Mouse (Mus musculus) adrenal gland, adult 18-20 months (tissue): ENCODE data around the gene St13. TPM values are rescaled to one million over a fixed set of nuclear protein-coding genes. Genes with fewer than 3 reads are reported as not detected.

Source experiments
- DNase-seq, 2 experiments: peaks; one replicate each; pipeline ENCODE4 v3.0.0; 2021 to 2022; ENCODE audit warnings: low spot score in 2 of 2
- total RNA-seq, 2 experiments: library from RNA; stranded (reverse); gene quantifications; 1 replicate in 1 of 2; 2 replicates in 1 of 2; pipeline ENCODE4 v1.2.3; 2021

Gene St13
- total RNA-seq, 2 experiments from 2014 or later: 319 to 323 TPM

DNA sequence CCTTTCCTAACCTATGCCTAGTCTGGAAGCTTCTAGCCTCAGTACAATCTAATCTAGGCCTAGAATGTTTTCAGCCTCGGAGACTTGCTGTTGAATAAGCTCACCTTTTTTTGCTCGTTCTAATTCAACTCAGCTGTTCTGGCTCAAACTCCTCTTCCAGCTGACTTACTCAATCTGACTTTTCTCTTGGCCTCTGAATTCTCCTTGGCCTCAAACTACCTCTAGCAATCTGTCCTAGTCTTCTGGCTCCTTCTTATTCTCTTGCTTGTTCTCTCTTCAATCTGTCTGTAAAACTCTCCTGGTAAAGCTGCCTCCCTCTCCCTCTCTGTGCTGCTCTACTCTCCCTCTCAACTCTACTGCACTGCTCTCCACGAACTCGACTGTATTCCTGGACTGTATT lies 74.9 kb downstream of the St13 start:
- no peak for DNase-seq

DNA sequence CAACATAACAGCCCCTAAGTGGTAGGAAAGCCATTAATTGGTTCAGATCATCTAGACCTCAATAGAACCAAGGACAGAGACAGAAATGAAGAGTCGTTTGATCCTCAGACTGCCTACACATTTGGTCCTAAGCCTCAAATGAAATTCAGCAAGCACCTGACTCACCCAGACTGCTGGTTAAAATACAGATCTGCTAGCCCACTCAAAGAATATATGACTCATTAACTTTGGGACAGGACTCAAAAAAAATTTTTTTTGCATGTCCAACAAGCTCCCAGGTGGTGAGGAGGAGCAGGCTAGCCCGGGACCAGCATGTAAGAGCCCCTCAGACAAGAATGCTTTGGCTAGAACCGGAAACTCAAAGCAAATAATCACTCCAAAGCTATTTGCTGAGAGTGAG lies 79.7 kb downstream of the St13 start:
- no peak for DNase-seq

DNA sequence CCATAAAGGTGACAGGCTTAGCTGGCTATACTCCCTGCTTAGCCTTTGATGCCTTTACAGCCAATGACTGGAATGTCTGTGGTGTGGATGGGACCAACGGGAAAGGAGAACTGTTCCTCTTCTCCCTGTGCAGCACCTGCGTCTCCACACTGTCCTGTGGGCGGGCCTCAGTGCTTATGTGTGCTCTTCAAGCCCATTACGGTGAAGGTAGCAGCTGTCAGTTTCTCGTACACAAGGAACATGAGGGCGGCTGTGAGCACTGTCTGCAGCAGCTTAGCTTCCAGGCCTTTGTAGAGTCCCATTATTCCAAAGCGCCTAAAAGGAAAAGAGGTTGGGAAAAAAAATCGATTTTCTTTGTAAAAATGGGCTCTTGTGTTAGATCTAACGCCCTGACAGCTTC lies 80.4 kb downstream of the St13 start:
- DNase-seq: no peak

DNA sequence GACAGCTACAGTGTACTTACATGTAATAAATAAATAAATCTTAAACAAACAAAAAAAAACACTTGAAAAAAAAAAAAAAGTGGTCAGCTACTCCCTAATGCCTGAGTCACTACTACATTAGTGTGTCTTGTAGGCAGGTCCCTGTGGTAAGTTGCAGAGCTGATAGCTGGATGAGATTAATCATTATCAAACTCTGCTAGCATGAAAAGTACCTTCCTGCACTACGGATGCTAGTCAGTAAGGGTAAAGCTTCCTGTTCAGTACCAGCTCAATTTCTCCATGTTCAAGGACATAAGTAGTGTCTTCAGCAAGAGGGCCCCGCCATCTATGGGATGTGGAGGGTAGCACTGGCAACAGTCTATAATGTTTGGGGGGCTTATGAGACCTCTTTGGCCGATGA lies 85.9 kb downstream of the St13 start:
- no peak for DNase-seq

Other genes with a start within 250 kb of the St13 start
- 10 to 100 TPM; 24.3 to 29.4 TPM for gene Mrtfa, start 209.3 kb downstream of the St13 start, total RNA-seq
- under 1 TPM; 0.23 to 0.51 TPM for gene Mchr1, start 164.6 kb downstream of the St13 start, total RNA-seq
- gene Slc25a17, start 39.3 kb downstream of the St13 start, total RNA-seq: 100 to 1,000 TPM in 1 of 2 experiments, 10 to 100 TPM in 1; 62.3 to 108 TPM
- 10 to 100 TPM; 28.0 to 30.1 TPM for gene Xpnpep3, start 61 bp upstream of the St13 start, total RNA-seq
- gene Dnajb7, start 8.2 kb upstream of the St13 start, total RNA-seq: not detected
- 100 to 1,000 TPM; 133 to 140 TPM for gene Rbx1, start 66.2 kb upstream of the St13 start, total RNA-seq
- 10 to 100 TPM; 52.4 to 59.7 TPM for gene Ep300, start 185.3 kb upstream of the St13 start, total RNA-seq